8 mouse cellular contexts compared by ENCODE assay signal in genomic region chr13:43302239-43302638, GRCm38 (mm10). TPM values are rescaled to one million over a fixed set of nuclear protein-coding genes. Genes with fewer than 3 reads are reported as not detected.
A peak's percentile ranks its signal among the peaks of the same experiment; 100 is the strongest.
DNase-seq lines count a peak whose midpoint lies in the region; ATAC-seq and TF ChIP-seq lines count a peak whose summit lies in the region.

No protein-coding gene starts in this region.

- no peaks in the 10 kb centered on the region for H3K9me3 ChIP-seq in lung, embryonic 16.5 days (ENCODE audit: control insufficient read depth, low read length)
- no peaks in the 10 kb centered on the region for H3K9me3 ChIP-seq in limb, embryonic 14.5 days (ENCODE audit: control insufficient read depth, low read length)
- H3K9me3 ChIP-seq in stomach, embryonic 15.5 days, result no peaks in the 10 kb centered on the region

- peak overlapping the region; percentile 79 for H3K4me3 ChIP-seq in lung, embryonic 16.5 days (ENCODE audit: low read length)
- peak overlapping the region; percentile 71 for H3K4me3 ChIP-seq in limb, embryonic 14.5 days (replicated peaks; ENCODE audit: low read length)
- H3K4me3 ChIP-seq in stomach, embryonic 15.5 days (replicated peaks), result peak overlapping the region; percentile 69

- no peak for TF ChIP-seq POLR2A in limb, embryonic 14.5 days (IDR thresholded peaks at IDR 0.05; ENCODE audit: borderline replicate concordance, extremely low read depth, insufficient read depth, insufficient read length)

- H3K27ac ChIP-seq in lung, embryonic 16.5 days (ENCODE audit: low read length), result no peak overlapping the region
- H3K27ac ChIP-seq in limb, embryonic 14.5 days (replicated peaks; ENCODE audit: low read depth, low read length), result no peak overlapping the region
- H3K27ac ChIP-seq in stomach, embryonic 15.5 days, result no peak overlapping the region

- 6% methylated on average over 11 of the region's 11 CpGs for WGBS in lung, embryonic 16.5 days
- WGBS in limb, embryonic 14.5 days, result 5% methylated on average over 11 of the region's 11 CpGs
- 10% methylated on average over 11 of the region's 11 CpGs for WGBS in stomach, embryonic 15.5 days

- H3K27me3 ChIP-seq in lung, embryonic 16.5 days (ENCODE audit: control insufficient read depth, insufficient read depth, low read depth, low read length), result peaks cover 8% of the 10 kb centered on the region; the same call in 1 of the 2 replicates
- peaks cover 32% of the 10 kb centered on the region for H3K27me3 ChIP-seq in limb, embryonic 14.5 days (ENCODE audit: control insufficient read depth, insufficient read depth, low read length)
- H3K27me3 ChIP-seq in stomach, embryonic 15.5 days (replicated peaks), result 0 out of 2 replicates have a peak, but pooled peaks cover 7% of the 10 kb centered on the region

- H3K36me3 ChIP-seq in lung, embryonic 16.5 days (ENCODE audit: control insufficient read depth, insufficient read depth, low read length), result no peaks in the 10 kb centered on the region
- no peaks in the 10 kb centered on the region for H3K36me3 ChIP-seq in limb, embryonic 14.5 days (ENCODE audit: control insufficient read depth, insufficient read depth, low read length)
- no peaks in the 10 kb centered on the region for H3K36me3 ChIP-seq in stomach, embryonic 15.5 days

- DNase-seq in CD4-positive, CD25-positive, alpha-beta regulatory T cell, adult 2 months (ENCODE audit: low read depth, low spot score), result peak; percentile 9
- DNase-seq in lung, postnatal 4 days, result no peak
- DNase-seq in limb, embryonic 14.5 days (ENCODE audit: low spot score), result no peak
- DNase-seq in left cerebral cortex, adult 9 months (ENCODE audit: low spot score in 2 of 2), result no peak

- no peak for ATAC-seq in CD4-positive, CD25-positive, alpha-beta regulatory T cell, adult 4 months
- ATAC-seq in lung, embryonic 16.5 days (ENCODE audit: low read depth), result no peak
- no peak for ATAC-seq in limb, embryonic 14.5 days (ENCODE audit: low FRiP score, low read depth)
- no peak for ATAC-seq in stomach, embryonic 15.5 days (ENCODE audit: insufficient read depth, low FRiP score, low read depth)
- no peak for ATAC-seq in cerebellum, adult (ENCODE audit: insufficient number of reproducible peaks, low FRiP score, low TSS enrichment)

- peak overlapping the region; percentile 55 for H3K9ac ChIP-seq in lung, embryonic 16.5 days (ENCODE audit: low read length)
- 0 out of 2 replicates have a peak overlapping the region, but pooled peaks have one; percentile 8 for H3K9ac ChIP-seq in limb, embryonic 14.5 days (ENCODE audit: low read depth, low read length, severe bottlenecking)
- H3K9ac ChIP-seq in stomach, embryonic 15.5 days, result no peak overlapping the region

- H3K4me1 ChIP-seq in lung, embryonic 16.5 days (replicated peaks; ENCODE audit: control insufficient read depth, insufficient read depth, low read length), result peaks cover 32% of the 10 kb centered on the region
- H3K4me1 ChIP-seq in limb, embryonic 14.5 days (ENCODE audit: control insufficient read depth, insufficient read depth, low read length), result peaks cover 8% of the 10 kb centered on the region
- H3K4me1 ChIP-seq in stomach, embryonic 15.5 days, result peaks cover 28% of the 10 kb centered on the region

- peak overlapping the region; percentile 97 for H3K4me2 ChIP-seq in lung, embryonic 16.5 days (ENCODE audit: low read depth, low read length)
- H3K4me2 ChIP-seq in limb, embryonic 14.5 days (replicated peaks; ENCODE audit: low read depth, low read length, severe bottlenecking), result peak overlapping the region; percentile 99
- H3K4me2 ChIP-seq in stomach, embryonic 15.5 days, result peak overlapping the region; percentile 100

RNA-seq across cellular contexts. Expression of gene Gfod1, which starts 1.7 kb away (rescaled TPM):
- polyA plus RNA-seq in CD4-positive, CD25-positive, alpha-beta regulatory T cell, adult 4 months (2017; shearing (Covaris generic)), result 1 to 10 TPM; 1.8 to 4.2 TPM
- 0.89 and 1.2 TPM in 2 replicates for polyA plus RNA-seq in lung, embryonic 16.5 days (2015; fragmentation: Nextera tagmentation; extraction: Ambion mirVana)
- polyA plus RNA-seq in limb, embryonic 14.5 days (2012; rRNA removed), result 2.8 and 3.0 TPM in 2 replicates
- 1.2 and 1.6 TPM in 2 replicates for polyA plus RNA-seq in limb, embryonic 14.5 days (2014; fragmentation: Nextera tagmentation; extraction: Ambion mirVana)
- 0.45 and 0.73 TPM in 2 replicates for polyA plus RNA-seq in stomach, embryonic 15.5 days (2015; fragmentation: Nextera tagmentation; extraction: Ambion mirVana)
